Mouse (Mus musculus) heart, adult 9 months (tissue): Measurements from ENCODE around the gene Ccdc30.

ENCODE experiments used
- DNase-seq, 2 experiments: peaks; one replicate each; pipeline ENCODE4 v3.0.0; 2022; ENCODE audit warnings: low spot score in 2 of 2

Ccdc30 gene

GRCm38 (mm10) chr4:119415072-119415753 lies at the start of gene Ccdc30:
Gene Ccdc30, minus strand, starts transcription at chr4:119415521.
- DNase-seq: peak; percentile 82 to 89

- DNase-seq: no peak
Observed at GRCm38 (mm10) chr4:119463756-119464419, 48.6 kb upstream of the Ccdc30 start.

DNA sequence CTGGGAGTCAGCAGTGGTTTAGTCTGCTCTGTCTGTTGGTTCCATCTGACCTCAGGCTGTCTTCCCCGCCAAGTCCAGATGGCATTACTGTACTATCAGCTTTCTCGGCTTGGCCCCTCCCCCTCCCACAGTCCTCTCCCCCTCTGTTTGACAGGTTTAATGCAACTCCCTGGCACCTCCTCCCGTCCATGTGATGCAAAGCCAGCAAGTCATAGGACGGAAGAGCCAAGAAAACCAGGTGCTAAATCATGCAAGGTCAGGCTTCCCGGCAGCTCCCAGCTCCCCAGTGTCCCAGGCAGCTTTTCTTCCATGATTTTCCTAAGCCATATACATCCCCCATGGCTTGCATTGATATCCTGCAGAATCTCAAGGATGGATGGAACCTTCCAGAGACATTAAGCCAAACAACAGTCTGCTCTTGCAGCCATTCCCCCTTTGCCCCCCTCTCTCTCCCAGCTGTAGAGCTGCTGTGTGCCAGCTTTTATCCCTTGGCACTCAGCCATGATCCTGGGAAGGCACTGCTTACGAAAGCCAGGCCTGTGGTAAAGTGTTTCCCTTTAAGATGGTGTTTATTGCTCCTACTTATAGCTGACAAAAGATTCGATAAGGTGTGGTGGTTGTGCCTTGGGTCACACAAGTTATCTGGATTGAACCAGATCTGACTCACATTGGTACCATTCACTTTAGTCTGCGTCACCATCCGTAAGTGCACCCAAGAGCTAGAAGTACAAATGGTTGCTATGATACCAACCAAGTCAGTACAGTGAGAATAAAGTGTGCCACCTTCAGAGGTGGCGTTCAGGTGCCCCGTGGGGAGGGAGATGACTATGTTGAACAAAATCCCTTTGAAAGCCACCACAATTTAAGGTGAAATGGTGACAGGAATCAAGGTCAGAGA lies 47.8 kb upstream of the Ccdc30 start:
- peak; percentile 38 to 60 for DNase-seq

- DNase-seq: no peak
Observed at GRCm38 (mm10) chr4:119462457-119462856, 47.1 kb upstream of the Ccdc30 start.

DNA sequence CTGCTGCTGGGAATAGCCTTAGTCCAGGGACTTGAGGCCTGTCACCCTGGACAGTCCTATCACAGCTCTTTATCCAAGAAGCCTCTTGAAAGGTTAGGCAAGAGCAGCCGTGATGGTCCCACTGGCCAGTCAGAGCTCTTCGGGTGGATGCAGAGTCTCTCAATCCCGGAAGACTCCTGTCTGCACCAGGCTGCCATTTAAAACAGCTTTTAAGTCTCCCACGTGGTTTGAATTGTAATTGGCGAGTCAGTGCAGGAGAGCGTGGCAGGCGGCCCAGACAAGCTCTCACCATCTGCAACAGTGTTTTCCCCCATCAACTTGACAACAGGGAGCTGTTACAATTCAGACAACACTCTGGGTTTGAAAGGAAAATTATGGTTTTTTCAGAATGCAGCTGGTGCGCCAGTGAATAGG lies 45.4 kb upstream of the Ccdc30 start:
- peak; percentile 65 to 77 for DNase-seq

- peak in 1 of 2 experiments; percentile 9 for DNase-seq
Observed at GRCm38 (mm10) chr4:119460296-119460695, 45.0 kb upstream of the Ccdc30 start.

DNA sequence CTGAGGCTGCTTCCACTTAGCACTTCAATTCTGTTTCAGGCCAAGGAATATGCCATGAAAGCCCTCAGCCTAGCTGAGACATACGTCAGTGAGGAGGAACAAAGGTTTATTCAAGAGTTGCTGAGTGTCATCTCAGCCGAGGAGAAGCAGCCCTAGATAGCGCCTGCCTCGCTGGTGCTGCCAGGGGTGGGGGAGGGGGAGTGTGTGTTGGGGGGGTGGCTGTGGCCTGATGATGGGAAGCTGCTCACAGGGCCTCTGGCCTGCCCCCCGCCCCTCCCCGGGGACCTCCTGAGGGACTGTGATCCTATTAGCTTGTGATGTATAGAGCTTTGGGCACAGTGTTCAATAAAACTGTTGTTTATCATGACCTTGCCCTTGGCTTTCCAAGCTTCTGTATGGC lies 38.2 kb upstream of the Ccdc30 start:
- DNase-seq: no peak

DNA sequence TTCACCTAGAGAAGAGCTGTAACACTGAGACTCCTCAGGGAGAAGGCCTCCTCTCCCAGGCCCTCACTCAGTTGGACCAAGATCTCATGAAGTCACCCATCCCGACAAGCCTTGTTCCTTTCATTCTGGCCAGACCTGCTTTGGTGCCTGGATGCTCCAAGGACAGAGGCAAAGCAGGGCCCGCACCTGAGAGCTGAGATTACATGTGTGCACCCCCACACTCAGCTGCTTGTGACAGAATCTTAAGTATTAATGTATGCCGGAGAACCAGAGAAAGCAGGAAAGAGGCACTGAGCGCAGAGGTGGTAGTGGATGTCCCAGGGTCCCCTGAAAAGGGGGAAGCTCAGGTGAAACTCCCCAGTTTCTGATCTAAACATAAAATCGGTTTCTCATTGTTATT lies 37.8 kb upstream of the Ccdc30 start:
- no peak for DNase-seq

DNA sequence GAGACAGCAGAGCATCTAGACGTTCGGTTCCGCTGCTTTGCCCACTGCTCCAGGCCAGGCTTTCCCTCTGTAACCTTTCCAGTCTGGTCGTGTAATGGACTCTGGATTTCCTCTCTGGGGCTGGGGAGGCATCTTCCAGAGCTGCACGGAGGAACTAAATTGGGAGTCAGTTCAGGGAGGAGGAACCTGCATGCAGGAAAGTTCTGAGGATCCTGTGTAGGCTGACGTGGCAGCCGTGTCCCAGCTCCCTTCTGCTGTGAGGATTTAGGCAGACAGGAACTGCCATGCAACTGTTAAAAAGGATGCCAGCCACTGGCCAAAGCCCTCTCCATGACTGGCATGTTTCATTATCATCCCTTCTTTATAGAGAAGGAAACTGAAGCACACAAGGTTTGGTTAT lies 35.1 kb upstream of the Ccdc30 start:
- DNase-seq: no peak

DNA sequence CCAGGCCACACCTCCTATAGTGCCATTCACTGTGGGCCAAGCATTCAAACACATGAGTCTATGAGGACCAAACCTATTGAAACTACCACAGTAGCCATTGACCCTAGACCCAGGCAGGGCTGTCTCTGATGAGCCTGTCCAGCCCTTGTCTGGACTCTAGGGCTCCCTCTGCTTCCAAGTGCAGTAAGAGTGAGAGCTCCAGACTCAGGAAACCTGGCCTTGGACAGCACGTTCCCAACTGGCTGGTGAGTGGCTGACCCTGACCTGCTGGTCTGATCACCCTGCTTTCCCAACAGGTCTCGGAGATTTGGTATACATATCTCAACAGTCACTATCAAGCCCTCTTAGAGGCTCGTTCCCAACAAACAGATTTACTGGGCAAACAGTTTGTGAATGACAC lies 32.5 kb upstream of the Ccdc30 start:
- no peak for DNase-seq

- no peak for DNase-seq
Observed at GRCm38 (mm10) chr4:119447261-119447660, 31.9 kb upstream of the Ccdc30 start.

GRCm38 (mm10) chr4:119442539-119442938 lies 27.2 kb upstream of the Ccdc30 start:
- DNase-seq: no peak

GRCm38 (mm10) chr4:119441836-119442235 lies 26.5 kb upstream of the Ccdc30 start:
- no peak for DNase-seq

- DNase-seq: no peak
Observed at GRCm38 (mm10) chr4:119437936-119438335, 22.6 kb upstream of the Ccdc30 start.

DNA sequence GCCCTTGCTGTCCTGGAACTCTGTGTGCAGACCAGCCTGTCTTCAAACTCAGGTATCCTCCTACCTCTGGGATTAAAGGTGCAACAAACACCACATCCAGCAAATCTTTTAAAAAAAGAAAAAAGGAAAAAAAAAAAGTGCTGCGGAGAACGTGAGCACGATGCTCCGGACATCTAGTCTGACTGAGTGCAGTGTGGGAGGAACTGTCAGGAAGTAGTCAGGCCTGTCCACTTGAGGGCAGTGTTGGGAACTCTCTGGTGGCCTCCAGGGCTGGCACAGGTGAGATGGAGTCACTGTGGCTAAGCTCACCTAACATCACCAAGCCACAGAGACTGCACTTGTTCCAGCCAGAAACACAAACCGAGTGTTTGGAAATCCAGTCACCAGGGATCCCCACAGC lies 15.4 kb upstream of the Ccdc30 start:
- DNase-seq: no peak

DNA sequence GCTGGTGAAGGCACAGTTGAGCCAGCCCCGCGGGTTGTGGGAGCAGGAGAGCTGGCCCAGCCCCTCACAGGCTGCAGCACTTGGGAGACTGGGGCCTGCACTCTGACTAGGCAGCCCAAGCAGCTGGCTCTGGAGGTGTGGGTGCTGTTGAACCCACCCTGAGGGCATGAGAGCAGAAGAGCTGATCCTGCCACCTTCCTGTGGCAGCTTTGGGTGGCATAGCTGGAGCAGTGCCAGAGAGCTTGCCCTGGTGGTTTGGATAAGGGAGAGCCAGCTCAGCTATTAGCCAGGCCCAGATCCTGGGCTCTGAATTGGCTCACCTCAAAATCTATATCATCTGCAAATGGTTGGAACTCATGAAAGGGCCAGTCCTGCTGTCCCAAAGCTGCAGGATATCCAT lies 12.4 kb upstream of the Ccdc30 start:
- no peak for DNase-seq

DNA sequence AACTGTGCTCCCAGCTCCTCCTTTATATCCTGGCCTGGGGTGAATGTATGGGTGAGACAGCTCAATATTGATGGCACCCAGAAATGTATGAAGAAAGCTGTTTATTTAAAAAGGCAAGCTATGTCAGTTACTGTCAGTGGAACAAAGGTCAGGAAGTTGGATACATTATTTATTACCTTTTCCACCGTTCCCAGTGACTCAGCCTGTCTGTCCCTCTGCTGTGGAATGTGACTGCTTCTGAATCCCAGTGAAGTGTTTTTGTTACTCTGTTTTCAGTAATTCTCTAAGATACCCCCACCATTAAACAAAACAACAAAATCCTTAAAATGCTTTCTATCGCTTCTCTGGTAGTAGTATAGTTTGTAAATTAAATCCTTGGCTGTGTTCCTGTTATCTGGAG lies 10.3 kb upstream of the Ccdc30 start:
- DNase-seq: no peak

DNA sequence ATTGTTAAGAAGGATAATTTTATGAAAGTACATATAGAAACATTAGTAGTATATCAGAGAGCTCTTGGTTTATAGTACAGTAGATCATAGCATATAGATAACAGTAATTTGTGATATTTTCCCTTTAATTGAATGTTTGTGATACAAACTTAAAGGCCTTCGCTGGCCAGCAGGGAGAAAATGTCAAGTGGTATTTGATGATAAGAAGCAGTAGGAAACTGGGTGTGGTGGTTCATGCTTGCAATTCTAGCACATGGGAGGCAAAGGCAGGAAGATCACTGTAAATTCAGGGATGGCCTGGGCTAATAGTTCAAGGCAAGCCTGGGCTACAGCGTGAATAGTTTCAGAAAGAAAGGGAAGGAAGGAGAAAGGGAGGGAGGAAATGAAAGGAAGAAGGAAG lies 9.8 kb upstream of the Ccdc30 start:
- no peak for DNase-seq

DNA sequence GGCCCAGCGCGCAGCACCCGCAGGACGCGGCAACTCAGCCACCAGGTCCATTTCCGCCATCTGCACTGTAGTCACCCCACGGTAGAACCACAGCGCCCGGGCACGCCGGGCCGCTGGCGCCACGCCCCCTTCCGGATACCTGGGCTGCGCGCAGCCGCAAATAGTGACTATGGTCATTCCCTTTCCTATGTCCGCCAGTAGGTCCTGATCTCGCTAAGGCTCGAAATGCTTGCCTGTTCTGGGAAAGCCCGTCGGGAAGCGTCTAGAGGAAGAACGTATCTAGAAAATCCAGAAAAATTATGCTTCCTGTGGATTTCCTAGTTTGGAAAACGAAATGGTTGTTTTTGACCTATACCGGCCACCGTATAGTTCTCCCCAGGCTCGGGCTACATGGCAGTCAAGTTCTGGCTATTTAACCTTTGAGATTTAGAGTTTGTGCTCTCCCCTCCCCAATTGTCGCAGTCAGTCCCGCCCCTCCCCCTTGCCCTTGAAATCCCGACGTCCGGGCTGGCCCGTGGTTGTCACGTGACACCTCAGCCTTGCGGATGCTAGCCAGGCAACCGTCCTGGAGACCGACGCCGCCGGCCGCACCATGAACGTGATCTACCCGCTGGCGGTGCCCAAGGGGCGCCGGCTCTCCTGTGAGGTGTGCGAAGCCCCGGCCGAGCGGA lies 7.1 kb upstream of the Ccdc30 start, which contains the start of the genes Ppcs and Zmynd12:
Ppcs (minus strand) TSS at position 127 of the 671 bp plus-strand sequence.
Zmynd12 (plus strand) TSS at position 521 of the 671 bp plus-strand sequence.
- peak; percentile 89 to 90 for DNase-seq

- DNase-seq: no peak
Observed at GRCm38 (mm10) chr4:119421921-119422293, 6.6 kb upstream of the Ccdc30 start.

DNA sequence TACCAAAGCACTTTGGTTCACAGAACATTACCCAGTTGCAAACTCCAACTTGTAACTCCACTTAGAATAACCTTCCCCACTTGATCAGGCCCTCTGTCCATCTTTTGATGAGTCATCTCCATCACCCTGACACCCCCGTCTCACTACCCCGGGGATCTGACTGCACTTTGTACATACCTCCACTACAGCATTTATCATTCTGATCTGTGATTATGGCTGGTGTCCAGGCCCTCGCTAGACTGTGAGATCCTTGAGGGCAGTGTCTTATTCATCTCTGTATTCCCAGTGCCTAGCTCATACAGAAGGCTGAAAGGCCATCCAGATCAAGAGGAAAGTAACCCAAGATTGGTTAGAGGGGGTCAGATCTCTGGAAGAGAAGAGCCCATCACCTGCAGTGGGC lies 5.9 kb upstream of the Ccdc30 start:
- DNase-seq: no peak

- no peak for DNase-seq
Observed at GRCm38 (mm10) chr4:119417894-119418293, 2.6 kb upstream of the Ccdc30 start.
